Mouse (Mus musculus) megakaryocyte, adult 5-6 weeks (primary cell): ENCODE results near the gene Tnfaip2. TPM values are rescaled to one million over a fixed set of nuclear protein-coding genes. Genes with fewer than 3 reads are reported as not detected.

Experiments used
- ATAC-seq: 2 replicates; pipeline ENCODE4 v1.8.0; 2016; ENCODE audit warnings: mild to moderate bottlenecking, inconsistent platforms; ENCODE audit not compliant: poor library complexity, severe bottlenecking
- total RNA-seq, 2 experiments: library from RNA; stranded (forward) in 1 of 2; stranded (reverse) in 1 of 2; fragments of 153-499, 151-499 nt in 1 of 2; fragments of 221-1000, 200-1000 nt in 1 of 2; gene quantifications; 2 replicates each; pipeline versions ENCODE4 v1.2.3 to v1.2.4; 2015 to 2017

Gene Tnfaip2
- total RNA-seq, 2 experiments from 2014 or later: 42.7 to 109 TPM

GRCm38 (mm10) chr12:111443921-111444831 lies 1.9 kb downstream of the Tnfaip2 start:
- ATAC-seq: no peak; the same call in 1 of the 2 replicates

DNA sequence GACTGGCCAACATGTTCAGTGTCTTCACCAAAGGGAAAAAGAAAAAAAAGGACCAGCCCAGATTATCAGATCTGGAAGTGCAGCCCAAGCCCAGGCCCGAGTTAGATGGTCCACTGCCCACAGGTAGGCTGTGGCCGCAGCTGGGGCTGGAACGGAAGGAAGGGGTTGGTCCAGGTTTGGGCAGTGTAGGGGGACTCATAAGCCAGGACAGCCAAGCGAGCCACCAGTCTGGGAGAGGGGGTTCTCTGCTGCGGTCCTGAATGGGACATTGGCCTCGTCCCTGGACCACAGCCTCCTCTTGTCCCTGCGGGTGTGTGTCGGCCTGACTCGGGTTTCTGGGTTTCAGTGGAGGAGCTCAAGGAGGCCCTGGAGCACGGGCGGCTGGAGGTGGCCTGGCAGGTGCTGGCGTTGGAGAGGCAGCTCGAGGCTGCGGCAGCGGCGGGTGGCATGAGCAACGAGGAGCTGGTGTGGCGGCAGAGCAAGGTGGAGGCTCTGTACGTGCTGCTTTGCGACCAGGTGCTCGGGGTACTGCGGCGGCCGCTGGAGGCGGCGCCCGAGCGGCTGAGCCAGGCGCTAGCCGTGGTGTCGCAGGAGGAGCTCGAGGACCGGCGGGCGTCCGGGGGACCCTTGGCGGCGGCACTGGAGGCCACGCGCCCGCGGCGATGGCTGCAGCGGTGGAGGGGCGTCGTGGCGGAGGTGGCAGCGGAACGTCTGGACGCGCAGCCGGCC lies 3.1 kb downstream of the Tnfaip2 start:
- no peak for ATAC-seq

DNA sequence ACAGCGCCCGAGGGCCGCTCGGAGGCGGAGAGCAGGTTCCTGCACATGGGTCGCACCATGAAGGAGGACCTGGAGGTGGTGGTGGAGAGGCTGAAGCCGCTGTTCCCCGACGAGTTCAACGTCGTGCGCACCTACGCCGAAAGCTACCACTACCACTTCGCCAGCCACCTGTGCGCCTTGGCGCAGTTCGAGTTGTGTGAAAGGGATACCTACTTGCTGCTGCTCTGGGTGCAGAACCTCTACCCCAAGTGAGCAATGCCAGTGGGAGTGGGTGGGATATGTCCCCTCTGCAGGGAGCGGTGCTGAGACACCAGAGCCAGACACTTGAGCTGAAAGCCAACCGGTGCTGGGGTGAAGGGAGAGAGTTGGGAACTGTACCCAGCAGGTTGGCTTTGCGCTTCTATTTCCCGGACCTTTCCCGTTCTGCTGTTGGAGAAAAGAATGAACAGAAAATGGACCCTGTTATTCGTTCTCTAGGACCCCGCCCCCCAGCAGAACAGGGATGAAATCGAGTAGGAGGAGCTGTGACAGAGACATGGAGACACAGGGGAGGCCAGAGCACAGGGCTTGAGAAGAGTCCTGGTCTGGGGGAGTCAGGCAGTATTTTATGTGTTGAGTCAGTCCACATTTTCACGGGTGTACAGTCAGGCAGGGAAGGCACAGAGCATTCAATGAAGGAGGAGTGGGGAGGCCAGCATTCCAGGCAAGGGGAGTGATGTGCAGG lies 3.8 kb downstream of the Tnfaip2 start:
- no peak for ATAC-seq

DNA sequence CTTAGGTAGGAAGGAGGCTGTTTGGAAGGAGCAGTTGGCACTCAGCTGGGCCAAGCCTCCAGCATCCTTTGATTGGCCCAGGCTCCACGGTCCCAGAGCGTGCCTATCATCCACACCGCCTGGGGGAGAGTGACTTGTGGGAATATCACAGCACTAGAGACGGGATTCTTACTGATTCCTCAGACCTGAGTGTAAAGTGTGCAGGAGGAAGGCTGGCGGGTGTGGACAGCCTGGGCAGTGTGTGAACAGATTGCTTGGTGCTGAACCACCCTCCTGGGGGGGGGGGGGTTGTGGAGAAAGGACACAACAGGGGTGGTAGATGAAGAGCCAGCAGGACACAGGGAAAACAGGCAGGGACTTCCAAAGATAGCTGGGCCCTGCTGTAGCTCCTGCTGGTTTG lies 4.5 kb downstream of the Tnfaip2 start:
- ATAC-seq: no peak

- no peak for ATAC-seq
These were observed 5.1 kb downstream of the Tnfaip2 start for GRCm38 (mm10) chr12:111447350-111447749.

DNA sequence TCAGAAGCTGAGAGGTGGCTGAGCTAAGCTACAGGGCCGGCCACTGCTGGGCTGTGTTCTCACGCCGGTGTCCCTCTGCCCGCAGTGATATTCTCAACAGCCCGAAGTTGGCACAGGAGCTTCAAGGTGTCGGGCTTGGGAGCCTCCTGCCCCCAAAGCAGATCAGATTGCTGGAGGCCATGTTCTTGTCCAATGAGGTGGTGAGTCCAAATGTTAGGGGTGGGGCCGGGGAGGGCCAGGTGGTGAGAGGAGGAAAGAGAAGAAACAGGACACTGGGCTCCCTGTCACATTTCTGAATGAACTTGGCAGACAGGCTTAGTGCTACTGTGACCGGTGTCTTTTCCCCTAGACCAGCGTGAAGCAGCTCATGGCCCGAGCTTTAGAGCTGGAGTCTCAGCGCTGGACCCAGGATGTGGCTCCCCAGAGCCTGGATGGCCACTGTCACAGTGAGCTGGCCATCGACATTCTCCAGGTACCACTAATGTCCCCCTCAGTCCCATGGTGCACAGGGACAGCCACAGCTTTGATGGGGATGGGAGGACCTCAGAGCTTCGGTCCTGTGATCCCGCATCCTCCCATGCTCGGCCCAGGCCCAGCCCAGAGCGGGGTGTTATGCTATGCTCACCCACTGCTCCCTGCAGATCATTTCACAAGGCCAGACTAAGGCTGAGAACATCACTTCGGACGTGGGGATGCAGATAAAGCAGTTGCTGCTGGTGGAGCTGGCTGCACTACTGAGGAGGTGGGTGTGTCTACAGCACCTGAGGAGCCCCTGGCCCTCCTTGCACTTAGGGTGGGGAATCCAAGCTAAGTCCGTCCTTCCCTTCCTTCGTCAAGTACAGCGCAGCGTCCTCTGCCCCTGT lies 5.9 kb downstream of the Tnfaip2 start:
- ATAC-seq: no peak

DNA sequence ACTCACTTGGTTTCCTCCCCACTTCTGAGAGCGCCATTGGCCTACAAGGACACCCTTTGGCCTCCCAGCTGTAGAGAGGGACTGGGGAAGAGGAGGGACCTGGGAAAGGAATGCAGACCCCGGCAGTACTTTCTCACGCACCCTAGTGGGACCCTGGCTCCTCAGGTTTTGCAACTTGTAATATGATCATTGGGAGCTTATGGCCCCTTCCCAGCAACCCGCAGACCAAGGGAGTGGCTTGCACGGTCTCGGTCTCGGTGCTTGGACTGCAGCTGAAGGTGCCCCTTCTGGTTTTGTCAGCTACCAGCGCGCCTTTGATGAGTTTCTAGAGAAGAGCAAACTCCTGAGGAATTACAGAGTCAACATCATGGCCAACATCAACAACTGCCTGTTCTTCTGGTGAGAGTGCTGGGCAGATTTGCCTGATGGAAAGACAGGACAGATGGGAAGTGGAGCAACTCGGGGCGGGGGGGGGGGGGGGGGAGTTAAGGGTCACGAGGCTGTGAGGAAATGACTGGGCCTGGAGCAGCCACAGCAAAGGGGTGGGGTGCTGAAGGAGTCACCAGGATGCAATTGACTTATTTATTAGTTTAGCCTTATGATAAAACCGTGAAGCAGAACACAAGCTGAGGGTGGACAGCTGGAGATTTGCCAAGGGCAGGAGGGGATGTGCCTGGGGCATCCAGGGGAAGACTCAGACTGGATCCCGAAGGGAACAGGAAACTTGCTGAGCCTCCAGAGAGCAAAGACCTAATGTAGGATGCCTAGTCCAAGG lies 6.8 kb downstream of the Tnfaip2 start:
- peak; percentile 61 for ATAC-seq

- ATAC-seq: no peak
These were observed 8.1 kb downstream of the Tnfaip2 start for GRCm38 (mm10) chr12:111450359-111450758.

DNA sequence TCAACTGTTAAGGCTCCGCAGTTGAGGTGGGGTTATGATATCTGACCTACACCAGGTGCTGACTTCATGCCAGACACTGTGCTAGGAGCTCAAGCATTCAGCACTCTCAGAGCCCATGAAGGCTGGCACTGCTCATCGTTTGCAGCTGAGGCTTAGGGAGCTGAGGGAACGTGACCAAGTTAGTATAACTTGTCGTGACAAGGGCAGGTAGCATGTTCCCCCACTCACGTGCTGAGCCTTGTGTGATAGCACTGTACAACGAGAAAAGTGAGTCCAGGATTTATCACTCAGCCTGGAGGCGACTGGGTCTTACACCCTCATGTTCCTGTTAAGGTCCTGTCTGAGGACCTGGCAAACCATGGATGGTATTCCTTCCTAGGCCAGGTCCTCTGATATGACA lies 9.3 kb downstream of the Tnfaip2 start:
- ATAC-seq: no peak

DNA sequence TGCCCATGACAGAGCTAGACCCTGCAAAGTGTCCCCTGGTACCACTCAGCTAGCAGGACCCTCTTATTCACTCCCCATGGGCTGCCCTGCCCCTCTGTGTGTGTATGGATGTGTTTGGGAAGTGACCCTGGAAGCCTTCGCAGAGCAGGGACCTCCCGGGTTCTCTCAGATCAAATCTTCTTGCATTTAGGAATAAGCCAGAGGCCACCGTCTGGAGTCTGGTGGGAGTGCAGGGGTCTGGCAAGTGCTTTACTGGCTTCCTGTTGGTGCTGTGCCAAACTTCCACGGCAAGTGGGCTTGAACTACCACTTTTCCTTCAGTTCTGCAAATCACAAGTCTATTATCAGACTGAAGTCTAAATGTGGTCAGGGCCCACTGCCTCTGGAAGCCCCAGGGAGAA lies 11.8 kb downstream of the Tnfaip2 start:
- ATAC-seq: no peak

GRCm38 (mm10) chr12:111454543-111455280 lies 12.4 kb downstream of the Tnfaip2 start:
- ATAC-seq: no peak

- no peak for ATAC-seq
These were observed 13.1 kb downstream of the Tnfaip2 start for GRCm38 (mm10) chr12:111455311-111455846.

DNA sequence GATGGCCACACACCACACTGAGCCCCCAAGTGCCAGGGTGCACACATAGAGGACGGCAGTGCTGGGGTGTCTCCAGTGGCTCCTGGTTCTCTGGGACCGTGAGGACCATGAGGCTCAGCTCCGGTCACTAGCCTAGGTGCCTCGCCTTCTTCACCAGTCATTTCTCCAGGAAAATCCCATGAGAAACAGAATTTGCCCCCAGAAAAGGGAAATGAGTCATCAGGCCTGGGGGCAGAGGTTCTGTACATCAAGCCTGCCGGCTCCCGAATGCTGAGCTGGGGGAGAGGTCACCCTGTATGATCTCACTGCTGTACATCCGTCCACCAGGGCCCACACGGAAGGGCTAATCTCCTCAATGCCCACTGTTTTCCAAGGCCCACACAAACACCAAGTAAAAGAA lies 13.6 kb downstream of the Tnfaip2 start:
- no peak for ATAC-seq

DNA sequence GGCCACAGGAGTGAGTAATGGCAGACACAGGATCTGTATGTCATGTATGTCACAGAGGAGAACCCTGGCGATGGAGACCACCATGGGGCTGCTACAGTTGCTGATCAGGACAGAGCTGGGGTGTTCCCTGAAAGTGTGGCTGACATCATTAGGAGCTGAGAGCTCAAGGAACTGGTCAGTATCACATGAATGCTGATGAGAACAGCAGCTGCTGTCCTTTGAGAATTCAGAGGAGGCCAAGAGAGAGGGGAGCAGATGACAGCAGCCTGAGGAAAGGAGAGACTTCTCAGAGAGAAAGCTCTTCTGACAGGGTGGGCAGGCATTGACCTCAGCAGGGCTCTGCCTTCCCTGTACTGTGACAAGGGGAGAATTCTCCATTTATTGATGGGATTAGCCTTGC lies 15.5 kb downstream of the Tnfaip2 start:
- ATAC-seq: no peak

DNA sequence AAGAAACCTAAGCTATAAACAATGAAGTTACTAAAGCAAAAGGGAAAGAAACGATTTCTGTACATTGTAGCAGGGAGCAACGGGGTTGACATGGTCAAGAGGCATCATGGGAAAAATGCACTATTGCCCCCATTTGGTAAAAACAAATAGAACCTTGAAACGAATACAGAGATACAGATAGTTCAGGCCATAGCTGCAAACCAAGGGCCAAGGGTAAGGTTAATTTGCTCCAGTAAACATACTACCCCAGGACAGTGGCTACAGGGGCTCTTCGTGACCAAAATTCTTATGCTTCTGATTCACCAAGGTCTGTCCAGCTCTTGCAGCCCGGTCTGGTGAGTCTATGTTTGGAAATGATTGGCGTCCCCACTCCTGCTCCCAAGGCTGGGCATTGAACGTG lies 21.3 kb downstream of the Tnfaip2 start:
- ATAC-seq: no peak

GRCm38 (mm10) chr12:111466369-111466768 lies 24.1 kb downstream of the Tnfaip2 start:
- ATAC-seq: no peak

DNA sequence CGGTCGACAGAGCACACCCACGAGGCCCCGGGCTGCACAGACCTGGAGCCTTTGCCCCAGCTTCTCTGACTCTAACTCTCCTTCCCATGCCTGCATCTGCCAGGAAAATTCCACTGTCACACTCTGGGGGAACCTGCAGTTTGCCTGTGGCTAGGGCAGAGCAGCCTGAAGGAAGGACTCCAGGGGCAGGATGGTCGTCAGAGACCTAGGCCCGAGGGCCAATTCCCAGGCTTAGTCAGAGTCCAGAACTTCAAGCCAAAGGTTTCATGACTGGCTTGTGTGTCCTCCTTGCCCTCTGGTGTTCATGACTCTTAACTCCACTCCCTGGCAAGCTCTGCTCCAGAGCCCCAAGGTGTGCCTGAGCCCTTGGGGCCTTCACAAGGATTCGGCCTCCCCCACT lies 25.9 kb downstream of the Tnfaip2 start:
- no peak for ATAC-seq

DNA sequence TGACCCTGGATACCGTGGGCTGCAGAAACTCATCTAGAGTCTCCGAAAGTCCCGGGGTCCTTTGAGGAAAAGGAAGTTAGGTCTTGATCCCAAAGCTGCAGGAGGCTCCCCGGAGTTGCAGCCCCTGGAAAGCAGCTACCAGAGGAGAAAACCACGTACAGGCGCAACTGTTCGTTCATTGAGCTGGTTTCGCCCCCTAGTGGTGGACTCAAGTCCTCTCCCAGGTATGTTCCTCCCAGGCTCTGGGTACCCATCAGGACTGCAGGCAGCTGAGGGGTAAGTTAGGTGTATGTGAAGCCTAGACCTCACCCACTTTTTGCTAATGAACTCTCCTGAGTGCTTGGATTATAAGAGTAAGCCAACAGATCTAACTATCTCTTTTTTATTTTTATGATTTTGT lies 27.2 kb downstream of the Tnfaip2 start:
- peak; percentile 87 for ATAC-seq

DNA sequence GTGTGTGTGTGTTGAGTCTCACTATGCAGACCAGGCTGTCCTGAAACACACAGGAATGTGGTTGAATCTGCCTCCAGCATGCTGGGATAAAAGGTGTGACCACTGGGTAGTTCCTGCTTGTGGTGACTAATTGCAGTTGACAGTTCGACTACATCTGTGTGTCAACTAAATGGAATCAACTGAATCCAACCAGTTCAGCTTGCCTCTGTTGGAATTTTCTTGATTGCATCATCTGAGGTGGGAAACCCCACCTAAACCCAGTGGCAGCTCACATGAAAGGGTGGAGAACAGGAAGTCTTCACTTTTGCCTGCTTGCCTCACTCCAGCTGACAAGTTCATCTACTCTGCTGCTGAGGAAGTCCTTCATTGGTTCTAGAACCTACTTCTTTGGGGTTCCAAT lies 28.9 kb downstream of the Tnfaip2 start:
- peak; percentile 45 for ATAC-seq
